Mouse (Mus musculus): ENCODE measurements at regions not wholly inside any gene's neighbourhood (a gene's known extent, or its start where the extent isn't known, plus 50 kb on each side); places are given as distances from the start of the nearest gene placed in this dataset.

DNA sequence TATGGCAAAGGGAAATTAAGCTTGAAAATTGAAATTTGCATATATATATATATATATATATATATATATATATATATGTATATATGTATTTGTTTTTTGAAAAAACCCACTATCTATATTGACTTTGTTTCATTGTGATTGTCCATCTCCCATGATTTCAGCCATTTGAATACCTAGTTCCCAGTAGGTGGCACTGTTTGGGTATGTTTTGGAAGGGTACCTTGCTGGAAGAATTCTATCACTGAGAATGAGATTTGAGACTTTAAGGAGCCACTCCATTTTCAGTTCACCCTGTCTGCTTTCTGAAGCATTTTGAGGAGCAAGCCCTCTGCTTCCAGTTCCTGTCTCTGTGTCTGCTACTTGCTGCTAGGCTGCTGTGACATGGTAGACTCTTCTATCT is 72.8 kb upstream of the Ugt8a start:
- no peak overlapping the region for H3K27ac ChIP-seq (replicated peaks; ENCODE audit: insufficient read depth, low read depth, low read length)
- DNase-seq (ENCODE audit: extremely low read depth, low read depth, low spot score) = peak; percentile 3
- TF ChIP-seq POLR2A (IDR thresholded peaks at IDR 0.05; ENCODE audit: extremely low read depth, insufficient read depth, low read length) (no peak), CTCF (IDR thresholded peaks at IDR 0.05; ENCODE audit: low read depth, low read length) (no peak)

DNA sequence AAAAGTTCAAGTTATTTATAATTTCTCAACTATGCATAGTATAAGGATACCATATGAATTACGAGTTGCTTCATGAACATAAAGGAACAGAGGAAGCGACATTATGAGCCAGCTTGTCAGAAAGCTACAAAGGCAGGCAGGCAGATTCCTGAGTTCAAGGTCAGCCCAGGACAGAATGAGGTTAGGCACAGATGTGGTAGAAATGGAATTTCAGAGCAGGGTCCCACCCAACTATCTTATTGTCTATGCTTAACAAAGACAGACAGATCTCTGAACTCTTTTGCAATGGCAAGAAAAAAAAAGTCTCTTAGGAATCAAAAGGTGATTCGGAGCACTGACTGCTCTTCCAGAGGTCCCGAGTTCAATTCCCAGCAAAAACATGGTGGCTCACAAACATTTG is 77.7 kb upstream of the Ugt8a start:
- Histone ChIP-seq H3K4me1 (ENCODE audit: control insufficient read depth, insufficient read depth, low read length) (no peaks in the 10 kb centered on the region), H3K9ac (ENCODE audit: low read depth, low read length) (no peak overlapping the region), H3K27me3 (ENCODE audit: control insufficient read depth, insufficient read depth, low read length) (no peaks in the 10 kb centered on the region), H3K36me3 (ENCODE audit: control insufficient read depth, insufficient read depth, low read length) (no peaks in the 10 kb centered on the region), H3K79me2 (ENCODE audit: control insufficient read depth, insufficient read depth, low read length) (no peaks in the 10 kb centered on the region), H3K4me3 (ENCODE audit: insufficient read depth, low read depth, low read length) (no peak overlapping the region), H3K27ac (replicated peaks; ENCODE audit: insufficient read depth, low read depth, low read length) (no peak overlapping the region)
- no peak for DNase-seq (ENCODE audit: extremely low read depth, low read depth, low spot score)
- WGBS = 83% methylated on average over 4 of the region's 4 CpGs
- no peak for TF ChIP-seq CTCF (IDR thresholded peaks at IDR 0.05; ENCODE audit: low read depth, low read length)
- no peak for TF ChIP-seq POLR2A (IDR thresholded peaks at IDR 0.05; ENCODE audit: extremely low read depth, insufficient read depth, low read length)

More for the DNA sequence above, 72.8 kb upstream of the Ugt8a start:
- no peaks in the 10 kb centered on the region for H3K27me3 ChIP-seq (ENCODE audit: control insufficient read depth, insufficient read depth, low read length)
- no peaks in the 10 kb centered on the region for H3K79me2 ChIP-seq (ENCODE audit: control insufficient read depth, insufficient read depth, low read length)
- no peak overlapping the region for H3K9ac ChIP-seq (ENCODE audit: low read depth, low read length)
- no peaks in the 10 kb centered on the region for H3K36me3 ChIP-seq (ENCODE audit: control insufficient read depth, insufficient read depth, low read length)
- no peaks in the 10 kb centered on the region for H3K4me1 ChIP-seq (ENCODE audit: control insufficient read depth, insufficient read depth, low read length)
- no peak overlapping the region for H3K4me3 ChIP-seq (ENCODE audit: insufficient read depth, low read depth, low read length)

DNA sequence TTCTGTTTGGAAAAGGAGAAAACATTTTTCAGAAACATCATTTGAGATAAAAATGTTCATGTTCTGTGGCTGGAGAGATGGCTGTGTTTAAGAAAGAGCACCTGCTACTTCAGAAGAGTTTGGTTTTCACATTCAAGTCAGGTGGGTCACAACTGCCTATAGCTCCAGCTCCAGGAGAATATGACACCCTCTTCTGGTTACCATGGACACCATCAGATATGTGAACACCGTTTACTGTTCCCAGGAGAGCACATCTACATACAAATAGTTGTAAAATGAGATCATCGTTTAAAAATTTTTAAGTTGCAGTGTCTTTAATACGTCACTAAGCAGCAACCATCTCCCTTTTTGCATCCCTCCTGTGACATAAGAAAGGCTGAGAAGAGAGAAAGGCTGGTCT is 105.9 kb upstream of the Ugt8a start:
- Histone ChIP-seq H3K4me3 (ENCODE audit: insufficient read depth, low read depth, low read length) (no peak overlapping the region), H3K27me3 (ENCODE audit: control insufficient read depth, insufficient read depth, low read length) (no peaks in the 10 kb centered on the region), H3K36me3 (ENCODE audit: control insufficient read depth, insufficient read depth, low read length) (no peaks in the 10 kb centered on the region), H3K79me2 (ENCODE audit: control insufficient read depth, insufficient read depth, low read length) (no peaks in the 10 kb centered on the region), H3K9ac (ENCODE audit: low read depth, low read length) (no peak overlapping the region), H3K4me1 (ENCODE audit: control insufficient read depth, insufficient read depth, low read length) (no peaks in the 10 kb centered on the region), H3K27ac (replicated peaks; ENCODE audit: insufficient read depth, low read depth, low read length) (no peak overlapping the region)
- WGBS = 14% methylated on average over 3 of the region's 3 CpGs
- no peak for DNase-seq (ENCODE audit: extremely low read depth, low read depth, low spot score)
- TF ChIP-seq POLR2A (IDR thresholded peaks at IDR 0.05; ENCODE audit: extremely low read depth, insufficient read depth, low read length) = no peak
- TF ChIP-seq CTCF (IDR thresholded peaks at IDR 0.05; ENCODE audit: low read depth, low read length) = no peak

- WGBS = 36% methylated on average over 2 of the region's 2 CpGs
- TF ChIP-seq POLR2A (IDR thresholded peaks at IDR 0.05; ENCODE audit: extremely low read depth, insufficient read depth, low read length) = no peak
- no peak for TF ChIP-seq CTCF (IDR thresholded peaks at IDR 0.05; ENCODE audit: low read depth, low read length)
- Histone ChIP-seq H3K4me3 (ENCODE audit: insufficient read depth, low read depth, low read length) (no peak overlapping the region), H3K4me1 (ENCODE audit: control insufficient read depth, insufficient read depth, low read length) (no peaks in the 10 kb centered on the region), H3K79me2 (ENCODE audit: control insufficient read depth, insufficient read depth, low read length) (no peaks in the 10 kb centered on the region), H3K27me3 (ENCODE audit: control insufficient read depth, insufficient read depth, low read length) (no peaks in the 10 kb centered on the region), H3K36me3 (ENCODE audit: control insufficient read depth, insufficient read depth, low read length) (no peaks in the 10 kb centered on the region), H3K9ac (ENCODE audit: low read depth, low read length) (no peak overlapping the region), H3K27ac (replicated peaks; ENCODE audit: insufficient read depth, low read depth, low read length) (no peak overlapping the region)
- DNase-seq (ENCODE audit: extremely low read depth, low read depth, low spot score) = no peak
These were observed 106.4 kb upstream of the Ugt8a start for GRCm38 (mm10) chr3:126044861-126045260.

- Histone ChIP-seq H3K4me1 (ENCODE audit: control insufficient read depth, insufficient read depth, low read length) (no peaks in the 10 kb centered on the region), H3K9ac (ENCODE audit: low read depth, low read length) (no peak overlapping the region), H3K36me3 (ENCODE audit: control insufficient read depth, insufficient read depth, low read length) (no peaks in the 10 kb centered on the region), H3K79me2 (ENCODE audit: control insufficient read depth, insufficient read depth, low read length) (no peaks in the 10 kb centered on the region), H3K4me3 (ENCODE audit: insufficient read depth, low read depth, low read length) (no peak overlapping the region), H3K27me3 (ENCODE audit: control insufficient read depth, insufficient read depth, low read length) (no peaks in the 10 kb centered on the region), H3K27ac (replicated peaks; ENCODE audit: insufficient read depth, low read depth, low read length) (no peak overlapping the region)
- TF ChIP-seq POLR2A (IDR thresholded peaks at IDR 0.05; ENCODE audit: extremely low read depth, insufficient read depth, low read length) (no peak), CTCF (IDR thresholded peaks at IDR 0.05; ENCODE audit: low read depth, low read length) (no peak)
- DNase-seq (ENCODE audit: extremely low read depth, low read depth, low spot score) = no peak
- WGBS = 66% methylated on average over 9 of the region's 9 CpGs
These were observed 107.8 kb upstream of the Ugt8a start for GRCm38 (mm10) chr3:126045992-126046786.

GRCm38 (mm10) chr3:126058585-126058984 is 120.2 kb upstream of the Ugt8a start:
- Histone ChIP-seq H3K79me2 (ENCODE audit: control insufficient read depth, insufficient read depth, low read length) (no peaks in the 10 kb centered on the region), H3K4me1 (ENCODE audit: control insufficient read depth, insufficient read depth, low read length) (no peaks in the 10 kb centered on the region), H3K27ac (replicated peaks; ENCODE audit: insufficient read depth, low read depth, low read length) (no peak overlapping the region), H3K4me3 (ENCODE audit: insufficient read depth, low read depth, low read length) (no peak overlapping the region), H3K27me3 (ENCODE audit: control insufficient read depth, insufficient read depth, low read length) (no peaks in the 10 kb centered on the region), H3K9ac (ENCODE audit: low read depth, low read length) (no peak overlapping the region), H3K36me3 (ENCODE audit: control insufficient read depth, insufficient read depth, low read length) (no peaks in the 10 kb centered on the region)
- DNase-seq (ENCODE audit: extremely low read depth, low read depth, low spot score) = no peak
- TF ChIP-seq CTCF (IDR thresholded peaks at IDR 0.05; ENCODE audit: low read depth, low read length) (no peak), POLR2A (IDR thresholded peaks at IDR 0.05; ENCODE audit: extremely low read depth, insufficient read depth, low read length) (no peak)
